In genomic region chr10:42296559-42296958, GRCm38 (mm10) we compare ENCODE assay signal across 22 mouse cellular contexts. TPM values are rescaled to one million over a fixed set of nuclear protein-coding genes. Genes with fewer than 3 reads are reported as not detected.
A peak's percentile ranks its signal among the peaks of the same experiment; 100 is the strongest.
DNase-seq lines count a peak whose midpoint lies in the region; ATAC-seq and TF ChIP-seq lines count a peak whose summit lies in the region.
"Had no signal": no experiment of that assay in that cellular context is flagged by ENCODE, and none has a peak within 500 bp of the region (broad histone marks: within the 10 kb centered on the region; RNA-seq: fewer than 3 reads in every experiment).

No protein-coding gene starts in this region.

- no peak overlapping the region for H3K4me2 ChIP-seq in forebrain, postnatal 0 days (ENCODE audit: low read depth)
- no peak overlapping the region for H3K4me2 ChIP-seq in forebrain, embryonic 13.5 days
- H3K4me2 ChIP-seq in liver, embryonic 15.5 days, result no peak overlapping the region
- no peak overlapping the region for H3K4me2 ChIP-seq in stomach, postnatal 0 days (replicated peaks; ENCODE audit: low read depth)
- H3K4me2 ChIP-seq: embryonic facial prominence, embryonic 13.5 days; neural tube, embryonic 15.5 days had no signal

- no peak for DNase-seq in forebrain, postnatal 0 days
- DNase-seq in stomach, postnatal 0 days (ENCODE audit: low spot score), result no peak
- no peak for DNase-seq in embryo, embryonic 11 days
- DNase-seq in adrenal gland, postnatal 14 days, result no peak
- DNase-seq: adrenal gland, postnatal 25 days; cerebellum, adult 9-11 months; kidney, adult 9 months; kidney, postnatal 25 days; layer of hippocampus, postnatal 36 days; lung, postnatal 4 days; thymus, postnatal 36 days had no signal

- H3K9ac ChIP-seq in forebrain, postnatal 0 days, result no peak overlapping the region
- H3K9ac ChIP-seq in forebrain, embryonic 13.5 days, result no peak overlapping the region
- no peak overlapping the region for H3K9ac ChIP-seq in liver, embryonic 15.5 days
- no peak overlapping the region for H3K9ac ChIP-seq in stomach, postnatal 0 days (ENCODE audit: low read length)
- H3K9ac ChIP-seq: embryonic facial prominence, embryonic 13.5 days; neural tube, embryonic 15.5 days had no signal

- H3K27me3 ChIP-seq in forebrain, postnatal 0 days (ENCODE audit: insufficient read depth, low read length), result no peaks in the 10 kb centered on the region
- no peaks in the 10 kb centered on the region for H3K27me3 ChIP-seq in forebrain, embryonic 13.5 days
- no peaks in the 10 kb centered on the region for H3K27me3 ChIP-seq in liver, embryonic 15.5 days
- no peaks in the 10 kb centered on the region for H3K27me3 ChIP-seq in stomach, postnatal 0 days (ENCODE audit: control insufficient read depth, insufficient read depth, low read length)
- H3K27me3 ChIP-seq: embryonic facial prominence, embryonic 13.5 days; neural tube, embryonic 15.5 days had no signal

- H3K4me3 ChIP-seq in forebrain, postnatal 0 days (ENCODE audit: low read depth, low read length), result no peak overlapping the region
- no peak overlapping the region for H3K4me3 ChIP-seq in forebrain, embryonic 13.5 days
- H3K4me3 ChIP-seq in liver, embryonic 15.5 days (replicated peaks), result no peak overlapping the region
- H3K4me3 ChIP-seq in stomach, postnatal 0 days (ENCODE audit: low read depth, low read length), result no peak overlapping the region
- H3K4me3 ChIP-seq: embryonic facial prominence, embryonic 13.5 days; erythroblast, embryonic 14.5 days; layer of hippocampus, adult 2 months; midbrain, embryonic 10.5 days; neural tube, embryonic 15.5 days had no signal

- no peak overlapping the region for H3K27ac ChIP-seq in forebrain, postnatal 0 days (ENCODE audit: low read depth, low read length)
- no peak overlapping the region for H3K27ac ChIP-seq in forebrain, embryonic 13.5 days
- no peak overlapping the region for H3K27ac ChIP-seq in liver, embryonic 15.5 days (replicated peaks)
- no peak overlapping the region for H3K27ac ChIP-seq in stomach, postnatal 0 days (replicated peaks)
- H3K27ac ChIP-seq: embryonic facial prominence, embryonic 13.5 days; layer of hippocampus, adult 2 months; midbrain, embryonic 10.5 days; neural tube, embryonic 15.5 days had no signal

- ATAC-seq in forebrain, postnatal 0 days, result 0 out of 2 replicates have a peak, but pooled peaks have one; percentile 9
- ATAC-seq in forebrain, embryonic 13.5 days, result no peak
- ATAC-seq in erythroid progenitor cell, adult 5-6 weeks (replicated peaks; ENCODE audit: low FRiP score, poor library complexity, severe bottlenecking), result peak; percentile 33; the same call in 1 of the 2 replicates
- peak; percentile 84 for ATAC-seq in liver, embryonic 15.5 days (ENCODE audit: insufficient read depth)
- no peak for ATAC-seq in stomach, postnatal 0 days (ENCODE audit: low FRiP score, low TSS enrichment)
- ATAC-seq: forebrain, embryonic 14.5 days; hindbrain, embryonic 16.5 days; intestine, embryonic 16.5 days had no signal

- peak; percentile 10; the same call in 1 of the 2 replicates for TF ChIP-seq CTCF in forebrain, postnatal 0 days (IDR thresholded peaks at IDR 0.05; ENCODE audit: low read depth)
- TF ChIP-seq CTCF in stomach, postnatal 0 days (IDR thresholded peaks at IDR 0.05; ENCODE audit: low read depth), result peak; percentile 12; the same call in 1 of the 2 replicates

- H3K4me1 ChIP-seq in forebrain, postnatal 0 days (ENCODE audit: insufficient read depth), result no peaks in the 10 kb centered on the region
- H3K4me1 ChIP-seq in forebrain, embryonic 13.5 days, result no peaks in the 10 kb centered on the region
- H3K4me1 ChIP-seq in liver, embryonic 15.5 days (replicated peaks), result peaks cover 31% of the 10 kb centered on the region
- no peaks in the 10 kb centered on the region for H3K4me1 ChIP-seq in stomach, postnatal 0 days (replicated peaks; ENCODE audit: control insufficient read depth, insufficient read depth)
- H3K4me1 ChIP-seq: embryonic facial prominence, embryonic 13.5 days; midbrain, embryonic 10.5 days; neural tube, embryonic 15.5 days had no signal

- H3K9me3 ChIP-seq in forebrain, postnatal 0 days (ENCODE audit: low read length), result no peaks in the 10 kb centered on the region
- H3K9me3 ChIP-seq in forebrain, embryonic 13.5 days (replicated peaks), result peaks cover 5% of the 10 kb centered on the region; the same call in 1 of the 2 replicates
- no peaks in the 10 kb centered on the region for H3K9me3 ChIP-seq in liver, embryonic 15.5 days (replicated peaks)
- no peaks in the 10 kb centered on the region for H3K9me3 ChIP-seq in stomach, postnatal 0 days (ENCODE audit: control insufficient read depth, low read length)
- H3K9me3 ChIP-seq: midbrain, embryonic 10.5 days; neural tube, embryonic 15.5 days had no signal

- no peaks in the 10 kb centered on the region for H3K36me3 ChIP-seq in forebrain, postnatal 0 days (ENCODE audit: insufficient read depth)
- H3K36me3 ChIP-seq in forebrain, embryonic 13.5 days (ENCODE audit: poor library complexity, severe bottlenecking), result no peaks in the 10 kb centered on the region
- no peaks in the 10 kb centered on the region for H3K36me3 ChIP-seq in liver, embryonic 15.5 days (replicated peaks)
- H3K36me3 ChIP-seq in stomach, postnatal 0 days (ENCODE audit: control insufficient read depth, insufficient read depth, low read length), result no peaks in the 10 kb centered on the region
- H3K36me3 ChIP-seq: embryonic facial prominence, embryonic 13.5 days; midbrain, embryonic 10.5 days; neural tube, embryonic 15.5 days had no signal

- 47% methylated on average over 4 of the region's 4 CpGs for WGBS in forebrain, postnatal 0 days
- 54% methylated on average over 4 of the region's 4 CpGs for WGBS in forebrain, embryonic 13.5 days
- WGBS in liver, embryonic 15.5 days (ENCODE audit: insufficient replicate concordance), result 30% methylated on average over 4 of the region's 4 CpGs
- WGBS in stomach, postnatal 0 days, result 60% methylated on average over 4 of the region's 4 CpGs

- no peak for TF ChIP-seq EP300 in stomach, postnatal 0 days (optimal IDR thresholded peaks at IDR 0.05)

RNA-seq across cellular contexts. Expression of gene Foxo3, which starts 20.0 kb away (rescaled TPM):
- total RNA-seq in forebrain, postnatal 0 days (2014; rRNA removed), result 24.2 and 29.1 TPM in 2 replicates
- polyA plus RNA-seq in forebrain, postnatal 0 days (2015; fragmentation: Nextera tagmentation; extraction: Ambion mirVana), result 6.4 and 6.5 TPM in 2 replicates
- 3.4 and 3.8 TPM in 2 replicates for polyA plus RNA-seq in forebrain, embryonic 13.5 days (2015; fragmentation: Nextera tagmentation; extraction: Ambion mirVana)
- 112 and 118 TPM in 2 replicates for total RNA-seq in erythroid progenitor cell, adult 5-6 weeks (2015; ENCODE audit: low replicate concordance)
- 181 and 233 TPM in 2 replicates for total RNA-seq in erythroid progenitor cell, adult 5-6 weeks (2017; ENCODE audit: low replicate concordance)
- 15.1 and 15.9 TPM in 2 replicates for polyA plus RNA-seq in liver, embryonic 15.5 days (2015; fragmentation: Nextera tagmentation; extraction: Ambion mirVana)
- polyA plus RNA-seq in stomach, postnatal 0 days (2015; fragmentation: Nextera tagmentation; extraction: Ambion mirVana), result 7.6 and 8.0 TPM in 2 replicates
- total RNA-seq in adrenal gland, postnatal 14 days (2021), result 49.0 and 55.7 TPM in 2 replicates

Comparison
In these comparisons a context has a peak if more than half of its experiments do, and no peak if none do; other contexts are left out.
1. ATAC-seq: peak in forebrain, postnatal 0 days (single experiment), erythroid progenitor cell, adult 5-6 weeks (single experiment) and liver, embryonic 15.5 days (single experiment); none in forebrain, embryonic 13.5 days (single experiment) and stomach, postnatal 0 days (single experiment).